Mouse (Mus musculus) forebrain, postnatal 0 days (tissue): Measurements from ENCODE around the gene Slc8a1. TPM values are rescaled to one million over a fixed set of nuclear protein-coding genes. Genes with fewer than 3 reads are reported as not detected.

Experiments used
- ATAC-seq: fragments of 200-750 bp; cut with Nextera tagmentation; 2 replicates; pipeline ENCODE4 v1.8.0; 2017; ENCODE audit warnings: mild to moderate bottlenecking, moderate library complexity
- DNase-seq: peaks from one replicate; pipeline ENCODE4 v3.0.0-alpha.2; 2015
- H3K27ac ChIP-seq: fragments of 300-500 bp; sonication (generic); 2 replicates; pipeline ENCODE4 v1.5.1; 2014; ENCODE audit warnings: low read depth, mild to moderate bottlenecking, antibody characterized with exemption, low read length, moderate library complexity, mixed read lengths
- H3K27me3 ChIP-seq: fragments of 300-500 bp; sonication (generic); 2 replicates; pipeline ENCODE4 v1.6.1; 2014; ENCODE audit warnings: mild to moderate bottlenecking, low read length, mixed read lengths; ENCODE audit not compliant: insufficient read depth
- H3K36me3 ChIP-seq: fragments of 300-500 bp; sonication (generic); 2 replicates; pipeline ENCODE4 v1.6.1; 2014; ENCODE audit warnings: mild to moderate bottlenecking, moderate library complexity; ENCODE audit not compliant: insufficient read depth
- H3K4me1 ChIP-seq: fragments of 300-500 bp; sonication (generic); 2 replicates; pipeline ENCODE4 v1.6.1; 2014; ENCODE audit warnings: antibody characterized with exemption; ENCODE audit not compliant: insufficient read depth
- H3K4me2 ChIP-seq: fragments of 300-500 bp; sonication (generic); 2 replicates; pipeline ENCODE4 v1.6.1; 2014; ENCODE audit warnings: low read depth, mild to moderate bottlenecking, moderate library complexity
- H3K4me3 ChIP-seq: fragments of 300-500 bp; sonication (generic); 2 replicates; pipeline ENCODE4 v1.5.1; 2014; ENCODE audit warnings: low read depth, low read length, mixed read lengths
- H3K9ac ChIP-seq: fragments of 300-500 bp; sonication (generic); 2 replicates; pipeline ENCODE4 v1.6.1; 2014; ENCODE audit warnings: mild to moderate bottlenecking
- H3K9me3 ChIP-seq: fragments of 300-500 bp; sonication (generic); 2 replicates; pipeline ENCODE4 v1.6.1; 2016; ENCODE audit warnings: low read length
- CTCF ChIP-seq: sonication (generic); IDR thresholded peaks from 2 replicates; pipeline ENCODE4 v1.5.1; 2016; ENCODE audit warnings: antibody characterized with exemption, control low read depth, low read depth
- WGBS: fragments of 180-500 bp; shearing (Covaris S2); extraction: QIAGEN DNeasy Blood & Tissue Kit; methylation state at CpG from one replicate; pipeline ENCODE4 v1.1.7; 2014; 5-methylcytosine and 5-hydroxymethylcytosine counted together
- polyA plus RNA-seq: library from polyadenylated mRNA; unstranded; fragments of >200 nt; fragmentation: Nextera tagmentation; extraction: Ambion mirVana; gene quantifications from 2 replicates; pipeline ENCODE4 v1.2.1, GENCODE M21; 2015
- total RNA-seq: library from RNA; depleted of rRNA; stranded (reverse); fragments of >200 nt; gene quantifications from 2 replicates; pipeline ENCODE4 v1.2.3, GENCODE M21; 2014

Slc8a1 gene
- total and polyA plus RNA-seq, 2 experiments from 2014 or later = 16.9 to 143 TPM

- TF ChIP-seq CTCF = no peak
- ATAC-seq (no peak), DNase-seq (no peak)
- Histone ChIP-seq H3K9me3 (no peaks in the 10 kb centered on the region), H3K4me3 (no peak overlapping the region), H3K4me2 (no peak overlapping the region), H3K27me3 (no peaks in the 10 kb centered on the region), H3K4me1 (no peaks in the 10 kb centered on the region), H3K36me3 (no peaks in the 10 kb centered on the region), H3K27ac (no peak overlapping the region), H3K9ac (no peak overlapping the region)
- WGBS = 89% methylated on average over 4 of the region's 4 CpGs
These were observed 222.0 kb downstream of the Slc8a1 start for GRCm38 (mm10) chr17:81516155-81516554.

- 81% methylated on average over 4 of the region's 4 CpGs for WGBS
- H3K36me3 ChIP-seq = no peaks in the 10 kb centered on the region
- H3K27me3 ChIP-seq = no peaks in the 10 kb centered on the region
- ATAC-seq (no peak), DNase-seq (no peak)
- H3K27ac ChIP-seq = no peak overlapping the region
- H3K9me3 ChIP-seq = no peaks in the 10 kb centered on the region
- TF ChIP-seq CTCF = no peak
- H3K4me1 ChIP-seq = no peaks in the 10 kb centered on the region
- H3K9ac ChIP-seq = no peak overlapping the region
- H3K4me3 ChIP-seq = no peak overlapping the region
- no peak overlapping the region for H3K4me2 ChIP-seq
These were observed 224.2 kb downstream of the Slc8a1 start for GRCm38 (mm10) chr17:81514022-81514421.

GRCm38 (mm10) chr17:81513368-81513958 is 224.7 kb downstream of the Slc8a1 start:
- Histone ChIP-seq H3K27ac (no peak overlapping the region), H3K9ac (no peak overlapping the region), H3K4me3 (no peak overlapping the region), H3K4me1 (no peaks in the 10 kb centered on the region), H3K27me3 (no peaks in the 10 kb centered on the region), H3K36me3 (no peaks in the 10 kb centered on the region), H3K9me3 (no peaks in the 10 kb centered on the region), H3K4me2 (no peak overlapping the region)
- 70% methylated on average over 6 of the region's 6 CpGs for WGBS
- TF ChIP-seq CTCF = no peak
- DNase-seq = no peak
- ATAC-seq = no peak

GRCm38 (mm10) chr17:81505162-81505685 is 233.0 kb downstream of the Slc8a1 start:
- Histone ChIP-seq H3K4me2 (no peak overlapping the region), H3K27me3 (no peaks in the 10 kb centered on the region), H3K9ac (no peak overlapping the region), H3K4me1 (peaks cover 5% of the 10 kb centered on the region), H3K4me3 (no peak overlapping the region), H3K36me3 (no peaks in the 10 kb centered on the region), H3K27ac (peak overlapping the region; percentile 45; the same call in 1 of the 2 replicates), H3K9me3 (no peaks in the 10 kb centered on the region)
- ATAC-seq = peak; percentile 40; the same call in 1 of the 2 replicates
- DNase-seq = peak; percentile 29
- 56% methylated on average over 5 of the region's 5 CpGs for WGBS
- no peak for TF ChIP-seq CTCF

- Histone ChIP-seq H3K9me3 (no peaks in the 10 kb centered on the region), H3K27me3 (no peaks in the 10 kb centered on the region), H3K27ac (no peak overlapping the region), H3K4me3 (no peak overlapping the region), H3K4me1 (peaks cover 5% of the 10 kb centered on the region), H3K36me3 (no peaks in the 10 kb centered on the region), H3K9ac (no peak overlapping the region), H3K4me2 (no peak overlapping the region)
- no peak for DNase-seq
- no peak for TF ChIP-seq CTCF
- ATAC-seq = no peak
- 86% methylated on average over 2 of the region's 2 CpGs for WGBS
These were observed 234.1 kb downstream of the Slc8a1 start for GRCm38 (mm10) chr17:81504040-81504439.

GRCm38 (mm10) chr17:81502732-81503131 is 235.4 kb downstream of the Slc8a1 start:
- 50% methylated on average over 3 of the region's 3 CpGs for WGBS
- Histone ChIP-seq H3K4me1 (peaks cover 5% of the 10 kb centered on the region), H3K27me3 (no peaks in the 10 kb centered on the region), H3K9me3 (no peaks in the 10 kb centered on the region), H3K4me2 (no peak overlapping the region), H3K9ac (no peak overlapping the region), H3K4me3 (no peak overlapping the region), H3K27ac (peak overlapping the region; percentile 21; the same call in 1 of the 2 replicates), H3K36me3 (no peaks in the 10 kb centered on the region)
- no peak for TF ChIP-seq CTCF
- no peak for ATAC-seq
- DNase-seq = peak; percentile 43

GRCm38 (mm10) chr17:81500686-81501407 is 237.3 kb downstream of the Slc8a1 start:
- H3K27me3 ChIP-seq = no peaks in the 10 kb centered on the region

More at GRCm38 (mm10) chr17:81500686-81501407, 237.3 kb downstream of the Slc8a1 start:
- 45% methylated on average over 5 of the region's 5 CpGs for WGBS
- TF ChIP-seq CTCF = no peak
- Histone ChIP-seq H3K4me1 (peaks cover 5% of the 10 kb centered on the region), H3K4me3 (no peak overlapping the region), H3K9ac (no peak overlapping the region), H3K9me3 (no peaks in the 10 kb centered on the region), H3K36me3 (no peaks in the 10 kb centered on the region), H3K27ac (peak overlapping the region; percentile 43), H3K4me2 (no peak overlapping the region)
- peak; percentile 88 for ATAC-seq
- DNase-seq = peak; percentile 45
